Mouse (Mus musculus) layer of hippocampus, adult 18-20 months (tissue): Measurements from ENCODE around the gene Rap1gap. TPM values are rescaled to one million over a fixed set of nuclear protein-coding genes. Genes with fewer than 3 reads are reported as not detected.

Experiments used
- DNase-seq, 2 experiments: peaks; one replicate each; pipeline ENCODE4 v3.0.0; 2022; ENCODE audit warnings: low spot score in 2 of 2
- total RNA-seq, 2 experiments: library from RNA; stranded (reverse); gene quantifications; 2 replicates each; pipeline ENCODE4 v1.2.3; 2021

Gene Rap1gap
- total RNA-seq, 2 experiments from 2014 or later: 259 to 271 TPM

GRCm38 (mm10) chr4:137687234-137687825 is 22.8 kb downstream of the Rap1gap start:
- DNase-seq: no peak

DNA sequence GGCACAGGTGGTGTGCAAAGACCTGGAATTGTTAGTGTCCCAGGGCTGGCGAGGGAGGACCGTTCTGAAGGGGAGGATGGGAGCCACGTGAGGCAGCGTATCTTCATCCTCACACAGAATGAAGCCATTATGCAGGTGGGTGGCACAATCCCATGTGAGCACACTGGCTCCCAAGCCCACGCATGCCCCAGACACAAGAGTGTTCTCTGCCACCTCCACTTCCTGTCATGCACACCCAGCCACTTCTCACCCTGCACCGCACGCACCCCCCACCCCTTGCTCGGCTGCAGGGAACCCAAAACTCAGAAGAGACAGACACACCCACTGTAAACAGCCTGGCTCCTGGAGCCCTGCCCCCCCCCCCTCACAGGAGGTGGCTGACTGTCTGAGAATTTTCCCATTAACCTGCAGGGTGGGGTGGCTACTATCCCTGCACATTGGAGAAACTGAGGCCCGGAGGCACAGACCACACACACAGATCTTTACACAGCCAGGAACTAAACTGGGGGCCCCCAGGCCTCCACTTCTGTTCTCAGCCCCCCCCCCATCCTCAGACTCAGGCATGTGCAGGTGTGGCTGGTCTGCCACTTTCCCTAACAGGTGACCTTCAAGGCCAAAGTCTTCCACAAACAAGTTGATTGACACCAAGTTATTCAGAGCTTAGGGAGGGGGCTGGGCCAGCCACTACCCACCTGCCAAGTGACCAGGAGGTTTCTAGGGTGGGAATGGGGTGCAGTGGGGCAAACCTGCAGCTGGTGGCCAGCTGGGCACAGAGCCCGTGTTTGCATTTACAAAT is 27.8 kb downstream of the Rap1gap start:
- peak in 1 of 2 experiments; percentile 76 for DNase-seq

DNA sequence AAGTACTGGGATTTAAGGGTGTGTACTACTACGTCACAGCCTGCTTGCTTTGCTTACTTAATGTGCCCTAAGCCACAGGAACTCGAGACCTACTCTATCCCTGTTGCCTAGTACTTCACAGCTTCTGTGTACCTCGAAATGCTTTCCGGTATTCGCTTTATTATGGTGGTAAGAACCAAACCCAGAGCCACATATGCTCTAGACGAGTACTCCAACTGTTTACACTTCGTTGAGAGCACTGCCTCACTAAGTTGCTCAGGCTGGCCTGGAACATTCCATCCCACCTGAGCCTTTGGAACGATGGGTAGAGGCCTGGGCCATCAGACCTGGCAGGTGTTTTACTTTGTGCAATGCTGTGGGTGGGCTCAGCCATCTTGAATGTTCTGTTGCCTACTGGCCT is 30.8 kb downstream of the Rap1gap start:
- no peak for DNase-seq

- no peak for DNase-seq
Measured at GRCm38 (mm10) chr4:137695900-137696299, 31.4 kb downstream of the Rap1gap start.

DNA sequence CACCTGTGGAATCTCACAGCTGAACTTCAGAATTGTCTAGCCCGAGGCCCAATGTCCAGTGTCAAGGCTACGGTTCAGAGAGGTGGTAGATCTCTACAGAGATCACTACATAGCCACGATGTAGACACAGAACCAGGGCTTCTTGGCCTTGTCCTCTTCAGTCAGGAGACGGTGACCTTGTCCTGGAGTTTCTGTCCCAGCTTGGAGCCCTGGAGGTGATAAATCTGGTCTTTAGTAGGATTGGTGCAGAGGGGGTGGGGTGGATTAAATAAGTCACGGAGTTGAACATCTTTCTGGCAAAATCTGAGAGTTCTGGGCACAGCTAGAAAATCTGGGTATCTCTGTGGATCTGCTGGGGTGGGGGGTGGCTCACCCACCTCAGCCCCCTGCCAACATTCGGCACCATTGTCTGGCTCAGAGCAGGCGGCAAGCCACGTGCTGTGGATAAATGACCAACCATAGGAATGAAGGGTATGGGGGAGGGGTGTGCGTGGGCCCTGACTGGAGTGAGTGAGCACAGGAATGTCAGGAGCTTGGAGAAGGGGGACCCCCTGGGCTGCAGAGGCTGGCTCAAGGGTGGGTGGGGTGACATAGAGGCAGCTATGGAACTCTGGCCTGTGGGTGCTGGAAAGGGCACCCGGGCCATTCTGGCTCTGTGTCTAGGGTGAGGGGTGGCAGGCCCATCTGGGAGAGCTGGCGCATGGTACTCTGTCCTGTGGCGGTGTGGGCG is 32.8 kb downstream of the Rap1gap start:
- DNase-seq: no peak

DNA sequence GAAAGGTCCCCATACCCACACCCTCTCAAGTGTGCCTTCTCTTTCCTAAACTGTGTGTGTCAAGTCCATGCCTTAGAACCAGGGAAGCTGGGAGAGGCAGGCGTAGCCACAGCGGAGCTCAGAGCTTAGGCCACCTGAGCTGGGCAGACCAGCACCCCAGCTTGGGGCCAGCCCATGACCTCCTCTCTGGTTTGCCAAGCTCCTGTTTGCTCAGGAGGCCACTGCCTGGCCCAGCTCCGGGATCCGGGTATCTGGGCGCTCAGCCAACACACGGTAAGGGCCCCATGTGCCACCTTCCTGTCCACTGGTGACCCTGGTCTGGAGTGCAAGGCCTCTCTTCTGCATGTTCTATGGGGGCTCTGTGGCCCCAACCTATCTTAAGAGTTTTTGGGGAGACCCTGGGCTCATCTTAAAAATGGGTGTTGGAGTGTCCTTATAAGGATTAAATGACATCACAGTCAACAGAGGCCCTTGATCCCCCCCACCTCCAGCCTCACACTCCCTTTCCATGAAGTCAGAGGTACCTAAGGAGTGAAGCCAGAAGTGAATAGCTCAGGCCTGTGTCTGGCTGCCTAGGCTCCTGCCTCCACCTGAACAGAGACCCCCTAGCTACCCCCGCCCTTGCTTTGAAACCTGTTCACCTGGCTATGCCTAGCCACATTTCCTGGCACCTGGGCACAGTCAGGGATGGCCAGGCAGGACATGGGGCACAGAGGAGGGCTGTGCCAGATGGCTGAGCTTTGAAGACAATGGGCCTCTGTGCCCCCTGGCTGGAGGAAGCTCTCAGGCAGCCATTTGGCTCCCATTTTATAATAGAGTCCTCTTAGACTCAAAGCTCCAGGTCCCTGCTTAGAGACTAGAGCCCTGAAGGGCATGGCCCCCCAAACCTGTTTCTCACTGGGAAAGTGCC is 33.8 kb downstream of the Rap1gap start:
- DNase-seq: no peak

- no peak for DNase-seq
Measured at GRCm38 (mm10) chr4:137699264-137700211, 35.0 kb downstream of the Rap1gap start.

- DNase-seq: no peak
Measured at GRCm38 (mm10) chr4:137700960-137701359, 36.4 kb downstream of the Rap1gap start.

- DNase-seq: no peak
Measured at GRCm38 (mm10) chr4:137703077-137703476, 38.6 kb downstream of the Rap1gap start.

DNA sequence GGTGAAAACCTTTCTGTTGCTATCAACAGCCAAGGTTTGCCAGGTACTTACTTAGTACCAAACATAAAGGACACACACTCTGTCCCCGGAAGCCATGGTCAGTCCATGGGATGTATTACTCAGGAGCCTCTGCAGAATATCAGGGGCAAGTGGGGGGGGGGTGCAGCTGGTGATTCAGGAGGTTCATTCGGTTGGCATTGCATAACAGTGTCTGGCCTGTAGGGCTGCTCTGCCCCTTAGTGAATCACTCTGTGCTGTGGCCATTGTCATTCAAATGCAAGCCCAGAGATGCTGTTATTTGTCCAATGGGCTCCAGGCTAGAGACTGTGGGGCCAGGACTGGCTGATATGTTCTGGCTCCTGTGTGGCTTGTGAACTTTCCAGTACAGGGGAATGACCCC is 40.0 kb downstream of the Rap1gap start:
- no peak for DNase-seq

DNA sequence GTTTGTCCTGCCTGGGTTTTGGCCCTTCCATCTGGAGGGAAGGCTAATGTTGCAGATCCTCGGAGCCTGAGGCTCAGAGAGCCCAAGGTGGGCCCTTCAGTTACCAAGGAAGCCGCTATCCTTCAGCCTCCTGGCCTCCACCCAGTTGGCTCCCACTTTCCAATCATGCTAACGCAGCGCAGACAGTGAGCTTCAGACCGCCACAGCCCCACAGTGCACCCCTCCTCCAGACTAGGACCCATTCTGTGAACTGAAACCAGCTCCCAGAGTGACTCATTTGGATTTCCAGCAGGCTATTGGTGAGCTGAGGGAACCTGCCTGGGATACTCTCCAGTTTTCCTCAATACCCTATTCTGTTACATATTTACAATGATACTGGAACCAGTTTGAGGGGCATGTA is 40.9 kb downstream of the Rap1gap start:
- DNase-seq: no peak

- DNase-seq: no peak
Measured at GRCm38 (mm10) chr4:137706510-137706909, 42.0 kb downstream of the Rap1gap start.

- DNase-seq: peak in 1 of 2 experiments; percentile 65
Measured at GRCm38 (mm10) chr4:137707216-137707990, 42.9 kb downstream of the Rap1gap start.

DNA sequence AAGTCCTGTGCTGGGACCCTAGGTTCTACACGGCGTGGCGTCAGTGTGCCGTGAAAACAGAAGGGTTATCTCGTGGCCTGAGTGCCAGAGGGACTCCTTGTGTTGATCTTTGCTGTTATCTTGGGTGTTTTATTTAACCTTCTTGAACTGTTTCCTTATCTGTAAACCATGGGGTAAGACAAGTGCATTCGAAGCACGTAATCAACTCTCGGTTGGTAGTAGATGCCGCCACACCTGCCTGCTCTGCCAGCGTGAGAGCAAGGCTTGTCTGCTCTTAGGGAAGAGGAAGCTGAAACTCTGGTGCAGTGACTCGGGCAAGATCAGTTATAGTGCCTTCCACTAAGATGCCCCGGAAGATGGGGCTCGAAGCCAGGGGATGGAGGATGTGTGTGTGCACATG is 48.4 kb downstream of the Rap1gap start:
- DNase-seq: no peak

GRCm38 (mm10) chr4:137714020-137714624 is 49.6 kb downstream of the Rap1gap start:
- no peak for DNase-seq

- no peak for DNase-seq
Measured at GRCm38 (mm10) chr4:137717005-137717404, 52.5 kb downstream of the Rap1gap start.

DNA sequence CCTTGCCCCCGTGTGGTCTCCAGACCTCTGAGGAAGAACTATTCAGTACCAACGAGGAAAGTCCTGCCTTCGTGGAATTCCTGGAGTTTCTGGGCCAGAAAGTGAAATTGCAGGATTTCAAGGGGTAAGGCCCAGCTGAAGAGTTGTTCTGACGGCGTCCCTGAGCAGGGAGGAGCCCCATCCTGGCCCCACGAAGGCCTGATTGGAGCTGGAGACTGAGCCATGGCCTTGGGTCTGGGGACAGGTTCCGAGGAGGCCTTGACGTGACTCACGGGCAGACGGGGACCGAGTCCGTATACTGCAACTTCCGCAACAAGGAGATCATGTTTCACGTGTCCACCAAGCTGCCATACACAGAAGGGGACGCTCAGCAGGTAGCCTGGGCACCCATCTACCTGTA is 53.1 kb downstream of the Rap1gap start:
- no peak for DNase-seq

DNA sequence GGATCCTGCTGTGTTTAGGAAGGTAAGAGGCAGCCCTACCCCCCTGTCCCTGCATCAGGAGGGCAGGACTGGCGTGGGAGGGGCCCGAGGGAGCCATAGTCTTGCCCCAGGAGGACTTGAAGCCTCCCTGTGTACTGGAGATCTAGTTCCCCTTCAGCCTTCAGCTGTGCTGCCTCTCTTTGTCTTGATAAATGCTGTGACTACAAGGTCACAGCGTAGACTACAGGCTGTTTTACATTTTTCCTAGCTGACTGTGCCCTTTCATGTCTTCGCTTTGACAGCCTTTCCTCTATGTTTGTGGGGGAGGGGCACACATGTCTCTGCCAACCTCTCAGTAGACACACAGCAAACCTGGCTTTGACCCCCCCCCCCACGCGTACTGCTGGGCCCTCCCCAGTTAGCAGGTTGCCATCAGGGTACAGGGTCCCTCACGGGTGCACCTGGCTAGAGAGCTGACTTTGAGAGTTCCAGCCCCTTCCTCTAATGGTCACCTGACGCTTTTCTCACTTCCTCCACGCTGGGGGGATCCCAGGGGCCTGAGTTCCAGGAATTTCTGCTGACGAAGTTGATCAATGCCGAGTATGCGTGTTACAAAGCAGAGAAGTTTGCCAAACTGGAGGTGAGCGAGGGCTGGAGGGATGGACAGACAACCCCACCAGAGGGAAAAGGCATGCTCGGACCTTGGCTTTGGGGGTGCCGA is 55.0 kb downstream of the Rap1gap start:
- DNase-seq: no peak
